Mouse (Mus musculus) heart, postnatal 25 days (tissue): ENCODE results near the gene Dusp22. TPM values are rescaled to one million over a fixed set of nuclear protein-coding genes. Genes with fewer than 3 reads are reported as not detected.

ENCODE experiments used
- DNase-seq: peaks from one replicate; pipeline ENCODE4 v3.0.0; 2022; ENCODE audit warnings: low spot score
- intact Hi-C: fragments of 180-260 bp; cut with DNase I; formaldehyde crosslinking; loops from one replicate; pipeline ENCODE4 v1.15.1; 2025
- total RNA-seq, 2 experiments: library from RNA; stranded (reverse); gene quantifications; 2 replicates each; pipeline ENCODE4 v1.2.3; 2021

The Dusp22 gene
- total RNA-seq, 2 experiments from 2014 or later, result 22.6 to 24.9 TPM

GRCm38 (mm10) chr13:30666537-30666936, 6.7 kb downstream of the Dusp22 start:
- no peak for DNase-seq
- intact Hi-C loops, result no loop called here

- no peak for DNase-seq
- intact Hi-C loops, result no loop called here
These were observed 8.5 kb downstream of the Dusp22 start for GRCm38 (mm10) chr13:30668301-30668700.

DNA sequence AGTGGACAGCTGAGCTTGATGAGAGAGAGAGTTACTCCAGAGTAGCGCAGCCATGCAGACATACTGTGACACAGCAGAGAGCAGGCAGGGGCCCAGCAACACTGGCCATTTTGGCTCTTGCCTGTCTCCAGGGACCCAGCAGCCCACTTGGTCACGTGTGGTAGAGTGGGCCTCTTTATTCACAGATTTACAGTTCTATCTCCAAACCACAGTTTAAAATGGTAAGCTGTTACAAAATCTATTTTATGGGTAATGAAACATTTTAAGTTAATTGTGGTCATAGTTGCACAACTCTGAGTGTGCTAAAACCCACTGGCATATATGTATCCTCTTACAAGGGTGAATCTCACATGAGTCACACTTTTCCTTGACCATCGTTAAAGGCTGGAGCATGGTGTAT, 9.5 kb downstream of the Dusp22 start:
- DNase-seq, result no peak
- intact Hi-C loops, result no loop called here

DNA sequence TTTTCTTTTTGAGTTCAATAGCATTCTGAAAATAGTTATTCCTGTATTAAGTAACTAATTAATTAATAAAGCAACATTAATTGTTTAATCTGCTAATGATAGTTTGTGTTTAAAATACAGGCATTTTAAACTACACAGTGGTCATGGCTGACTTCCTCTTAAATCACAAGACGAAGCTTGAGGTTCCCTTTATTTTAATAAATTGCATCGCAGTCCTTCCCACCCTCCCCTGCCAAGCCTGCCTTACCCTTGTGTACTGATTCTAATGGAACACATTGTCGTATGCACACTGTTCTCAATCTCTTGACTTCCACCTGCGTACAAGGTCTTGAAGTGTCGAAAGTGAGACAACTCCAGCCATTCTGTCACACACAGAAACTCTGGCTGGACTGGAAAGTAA, 14.1 kb downstream of the Dusp22 start:
- intact Hi-C loops, result no loop called here
- DNase-seq, result no peak

GRCm38 (mm10) chr13:30678822-30679221, 19.0 kb downstream of the Dusp22 start:
- intact Hi-C loops, result no loop called here
- no peak for DNase-seq

GRCm38 (mm10) chr13:30681866-30682265, 22.1 kb downstream of the Dusp22 start:
- DNase-seq, result no peak
- intact Hi-C loops, result no loop called here

GRCm38 (mm10) chr13:30682328-30682727, 22.5 kb downstream of the Dusp22 start:
- DNase-seq, result no peak
- intact Hi-C loops, result no loop called here

- intact Hi-C loops, result no loop called here
- DNase-seq, result no peak
These were observed 24.9 kb downstream of the Dusp22 start for GRCm38 (mm10) chr13:30684614-30685122.

- DNase-seq, result no peak
- intact Hi-C loops, result no loop called here
These were observed 26.2 kb downstream of the Dusp22 start for GRCm38 (mm10) chr13:30685957-30686356.

DNA sequence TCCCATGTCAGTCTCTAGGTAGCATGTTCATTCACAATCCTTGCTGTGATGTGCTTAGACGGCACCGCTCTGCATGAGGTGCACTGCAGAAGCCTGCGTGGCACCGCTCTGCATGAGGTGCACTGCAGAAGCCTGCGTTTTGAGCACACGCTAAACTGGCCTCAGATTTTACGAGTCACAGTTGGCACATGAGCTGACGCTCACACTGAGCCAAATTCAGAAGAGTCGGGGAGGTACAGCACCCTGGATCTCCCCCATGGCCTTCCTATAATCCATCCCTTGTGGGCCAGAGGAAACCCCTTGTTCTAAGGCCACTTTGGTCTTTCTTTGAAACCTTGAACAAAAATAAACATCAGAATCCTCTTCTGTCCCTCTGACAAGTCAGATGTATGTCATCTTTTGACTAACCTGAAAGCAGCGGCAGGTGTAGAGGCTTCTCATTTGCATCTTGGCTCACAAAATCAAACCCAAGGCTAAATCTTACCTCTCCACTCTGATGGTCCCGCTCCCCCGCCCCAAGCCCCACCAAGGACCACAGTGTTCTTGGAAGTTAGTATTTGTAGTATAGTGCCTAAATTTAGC, 28.3 kb downstream of the Dusp22 start:
- no peak for DNase-seq
- intact Hi-C loops, result no loop called here

GRCm38 (mm10) chr13:30689475-30689874, 29.7 kb downstream of the Dusp22 start:
- no peak for DNase-seq
- intact Hi-C loops, result no loop called here

DNA sequence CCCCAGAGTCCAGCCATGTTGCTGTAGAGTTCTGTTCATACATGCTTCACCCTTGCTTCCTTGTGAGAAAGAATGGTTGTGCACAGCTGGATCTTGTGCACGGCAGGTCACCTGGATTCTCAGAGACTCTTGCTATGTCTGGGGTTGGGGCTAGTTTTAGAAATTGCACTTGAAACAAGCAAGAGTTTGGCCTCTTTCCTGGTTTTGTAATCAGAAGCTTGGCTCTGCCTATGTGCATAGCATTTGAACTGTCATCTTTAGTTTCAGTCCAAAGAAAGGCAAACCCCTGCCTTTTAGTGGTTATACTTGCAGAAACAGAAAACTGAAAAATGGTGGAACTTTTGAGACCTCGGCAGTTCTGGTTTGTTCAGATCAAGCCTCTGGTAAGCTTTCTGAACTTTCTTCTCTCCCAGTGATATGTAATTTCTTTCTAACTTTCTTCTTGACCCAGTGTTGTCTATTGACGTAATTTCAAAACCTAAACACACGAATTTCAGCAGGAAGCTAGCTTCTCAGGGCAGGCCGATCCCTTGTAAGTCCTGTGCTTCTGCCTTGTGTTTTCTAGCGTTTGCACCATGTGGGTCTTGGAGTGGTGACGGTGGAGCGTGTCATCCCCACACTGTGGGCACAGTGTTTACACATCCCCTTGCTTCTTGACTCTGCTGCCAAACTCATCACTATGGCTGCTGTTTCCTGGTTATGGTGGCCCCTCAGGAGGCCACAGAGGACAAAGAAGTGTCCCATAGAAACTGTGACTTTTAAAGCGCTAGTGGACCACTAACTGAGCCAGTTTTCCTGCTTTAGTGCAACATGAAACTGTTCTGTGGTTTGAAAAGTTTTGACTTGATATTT, 31.9 kb downstream of the Dusp22 start:
- intact Hi-C loops, result no loop called here
- no peak for DNase-seq

DNA sequence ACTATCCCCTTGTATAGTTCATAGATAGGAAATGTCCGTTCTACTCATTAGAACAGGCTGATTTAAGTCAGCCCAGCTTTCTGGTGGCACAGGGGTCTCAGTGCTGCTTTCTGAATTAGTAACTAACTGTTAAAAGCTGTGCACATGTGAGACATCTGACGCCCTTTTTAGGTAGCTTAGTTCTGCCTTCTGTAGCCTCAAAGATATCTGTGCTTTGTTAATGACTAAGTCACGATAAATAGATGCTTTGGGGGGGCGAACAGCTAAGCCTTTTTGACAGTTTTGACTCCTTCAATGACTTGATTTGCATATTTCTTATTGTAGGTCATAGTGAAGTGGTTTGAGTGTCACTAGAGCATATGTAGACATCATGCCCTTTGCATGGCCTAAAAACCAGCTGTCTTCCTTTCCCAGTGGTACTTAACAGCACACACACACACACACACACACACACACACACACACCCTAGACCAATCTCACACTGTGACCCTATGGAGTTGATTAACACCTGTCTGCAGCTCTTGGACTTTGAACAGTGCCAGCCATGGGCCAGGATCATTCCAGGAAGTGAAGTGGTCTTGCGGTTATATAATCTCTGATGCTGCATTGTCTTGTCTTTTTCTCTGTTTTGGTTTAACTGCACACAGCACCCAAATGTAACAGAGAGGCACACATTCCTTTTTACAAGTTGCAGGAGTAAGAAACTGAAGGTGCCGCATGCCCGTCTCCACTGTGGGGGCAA, 33.0 kb downstream of the Dusp22 start:
- intact Hi-C loops, result no loop called here
- DNase-seq, result no peak

DNA sequence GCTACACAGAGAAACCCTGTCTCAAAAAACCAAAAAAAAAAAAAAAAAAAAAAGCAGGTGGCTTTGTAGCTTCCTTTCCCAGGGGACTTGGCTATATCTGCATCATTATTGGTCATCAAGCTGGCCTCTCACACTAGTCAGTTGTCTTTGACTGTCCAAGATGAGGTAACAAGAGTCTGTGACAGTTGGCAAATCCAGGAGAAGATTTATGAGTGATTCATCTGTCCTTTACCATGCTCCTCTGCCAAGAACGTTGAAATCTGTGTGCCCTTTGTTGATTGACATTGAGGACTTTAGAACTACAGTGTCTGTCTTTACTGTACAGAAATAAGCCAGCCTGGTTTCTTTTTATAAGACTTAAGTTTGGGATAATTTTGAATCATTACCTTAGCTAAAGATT, 35.4 kb downstream of the Dusp22 start:
- intact Hi-C loops, result no loop called here
- no peak for DNase-seq

- intact Hi-C loops, result no loop called here
- DNase-seq, result no peak
These were observed 36.1 kb downstream of the Dusp22 start for GRCm38 (mm10) chr13:30695890-30696289.

DNA sequence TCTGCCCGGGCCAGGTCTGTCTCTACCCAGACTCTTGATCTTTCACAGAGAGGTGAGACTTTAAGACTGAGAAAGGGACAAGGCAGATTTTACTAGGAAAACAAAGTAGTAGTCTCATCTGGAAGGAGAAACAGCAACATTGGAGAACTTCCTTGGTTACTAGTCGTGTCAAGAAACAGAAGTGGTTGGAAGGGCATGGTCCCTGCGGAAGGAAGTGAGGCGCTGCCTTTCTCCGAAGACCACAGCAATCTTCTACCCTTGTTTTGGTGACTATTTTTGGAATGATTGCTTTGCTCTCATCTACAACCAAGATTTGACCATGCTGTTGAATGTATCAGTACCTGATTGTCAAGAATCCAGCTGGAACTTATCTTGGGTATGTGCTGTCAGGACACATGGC, 38.1 kb downstream of the Dusp22 start:
- no peak for DNase-seq
- intact Hi-C loops, result no loop called here

- intact Hi-C loops, result no loop called here
- no peak for DNase-seq
These were observed 42.9 kb downstream of the Dusp22 start for GRCm38 (mm10) chr13:30702695-30703094.

DNA sequence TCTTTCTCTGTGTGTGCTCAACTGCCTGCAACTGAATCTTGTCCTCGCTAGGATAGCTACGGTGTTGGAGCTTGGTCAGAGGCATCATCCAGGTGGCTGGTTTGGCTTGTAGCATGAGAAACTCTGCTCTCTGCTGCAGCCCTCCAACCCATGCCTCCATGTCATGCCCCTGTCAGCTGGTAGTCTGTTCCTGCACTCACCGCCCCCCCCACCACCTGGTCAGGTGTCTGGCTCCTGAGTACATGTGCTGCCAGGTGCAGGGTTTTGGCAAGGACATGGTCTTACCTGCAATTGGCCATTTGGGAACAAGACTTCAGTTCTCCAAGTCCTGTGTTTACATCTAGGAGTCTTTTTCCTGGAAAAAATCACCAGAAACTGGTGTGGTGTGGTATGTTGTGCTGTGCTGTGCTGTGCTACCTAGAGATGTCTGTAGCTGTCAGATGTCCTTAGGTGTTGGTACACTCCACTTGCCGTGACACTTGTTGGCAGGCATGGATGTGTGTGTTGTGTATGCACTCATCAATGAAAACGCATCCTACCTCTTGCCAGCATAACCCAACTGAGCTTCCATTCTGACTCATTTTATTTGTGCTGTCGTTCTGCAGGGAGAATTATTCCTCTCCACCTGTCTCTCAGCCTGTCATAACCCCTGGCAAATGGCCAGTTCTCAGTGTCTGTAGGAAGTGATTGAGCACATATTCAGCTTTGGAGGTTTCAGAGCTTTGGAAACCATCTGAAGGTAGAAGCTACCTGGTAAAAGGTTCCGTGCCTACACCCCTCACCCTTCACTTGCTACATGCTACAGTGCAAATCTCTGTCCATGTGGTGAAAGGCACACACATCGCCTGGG, 44.7 kb downstream of the Dusp22 start:
- intact Hi-C loops, result no loop called here
- DNase-seq, result no peak

DNA sequence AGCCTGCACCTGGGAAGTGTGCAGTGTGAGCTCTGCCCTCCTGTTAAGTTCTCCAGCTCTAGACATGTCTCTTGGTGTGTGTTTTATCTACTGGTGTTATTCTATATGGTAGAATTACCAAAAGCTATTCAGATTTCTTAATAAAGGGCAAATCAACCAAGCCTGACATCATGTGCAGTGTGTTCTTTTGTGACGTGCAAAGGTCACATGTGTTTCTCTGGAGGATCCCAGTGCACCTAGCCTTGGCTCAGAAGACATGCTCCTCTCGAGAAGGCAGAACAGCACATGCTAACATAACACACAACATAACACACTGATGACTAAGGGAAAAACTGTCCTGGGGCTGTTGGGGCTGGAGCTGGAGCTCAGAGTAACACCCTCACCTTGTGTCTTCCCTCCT, 51.3 kb downstream of the Dusp22 start:
- intact Hi-C loops, result no loop called here
- no peak for DNase-seq

GRCm38 (mm10) chr13:30711711-30712110, 51.9 kb downstream of the Dusp22 start:
- intact Hi-C loops, result no loop called here
- DNase-seq, result no peak
